Mouse (Mus musculus): ENCODE data around the gene Mfsd6. TPM values are rescaled to one million over a fixed set of nuclear protein-coding genes. Genes with fewer than 3 reads are reported as not detected.

Gene Mfsd6
- polyA plus RNA-seq, 1 experiment from 2014 or later, result 2.0 TPM

- WGBS, result 63% methylated on average over 1 of the region's 1 CpGs
- Histone ChIP-seq H3K27me3 (ENCODE audit: insufficient read depth, poor library complexity, severe bottlenecking) (peaks cover 25% of the 10 kb centered on the region), H3K4me3 (no peak overlapping the region), H3K36me3 (no peaks in the 10 kb centered on the region), H3K4me1 (no peaks in the 10 kb centered on the region), H3K9me3 (no peaks in the 10 kb centered on the region), H3K27ac (no peak overlapping the region)
- DNase-seq (ENCODE audit: low spot score), result no peak
Measured at GRCm38 (mm10) chr1:52730258-52730657, 3.0 kb upstream of the Mfsd6 start.

- Histone ChIP-seq H3K27me3 (ENCODE audit: insufficient read depth, poor library complexity, severe bottlenecking) (peaks cover 25% of the 10 kb centered on the region), H3K36me3 (no peaks in the 10 kb centered on the region)
- WGBS, result 86% methylated on average over 5 of the region's 5 CpGs
Measured at GRCm38 (mm10) chr1:52728857-52729489, 1.7 kb upstream of the Mfsd6 start.

GRCm38 (mm10) chr1:52726371-52727055 lies 749 bp downstream of the Mfsd6 start:
- no peak for DNase-seq (ENCODE audit: low spot score)
- Histone ChIP-seq H3K9me3 (no peaks in the 10 kb centered on the region), H3K36me3 (no peaks in the 10 kb centered on the region), H3K4me1 (no peaks in the 10 kb centered on the region), H3K27me3 (ENCODE audit: insufficient read depth, poor library complexity, severe bottlenecking) (peaks cover 25% of the 10 kb centered on the region), H3K27ac (peak overlapping the region; percentile 85), H3K4me3 (peak overlapping the region; percentile 85)
- WGBS, result 2% methylated on average over 56 of the region's 56 CpGs

More at GRCm38 (mm10) chr1:52728857-52729489, 1.7 kb upstream of the Mfsd6 start:
- Histone ChIP-seq H3K4me1 (no peaks in the 10 kb centered on the region), H3K9me3 (no peaks in the 10 kb centered on the region), H3K27ac (no peak overlapping the region), H3K4me3 (no peak overlapping the region)
- DNase-seq (ENCODE audit: low spot score), result no peak

GRCm38 (mm10) chr1:52722586-52722985 lies 4.7 kb downstream of the Mfsd6 start:
- Histone ChIP-seq H3K27ac (no peak overlapping the region), H3K27me3 (ENCODE audit: insufficient read depth, poor library complexity, severe bottlenecking) (peaks cover 9% of the 10 kb centered on the region), H3K9me3 (no peaks in the 10 kb centered on the region), H3K4me1 (peaks cover 8% of the 10 kb centered on the region; the same call in 1 of the 2 replicates), H3K4me3 (no peak overlapping the region), H3K36me3 (no peaks in the 10 kb centered on the region)
- 47% methylated on average over 4 of the region's 4 CpGs for WGBS
- no peak for DNase-seq (ENCODE audit: low spot score)

- no peaks in the 10 kb centered on the region for H3K9me3 ChIP-seq
- H3K4me1 ChIP-seq, result peaks cover 8% of the 10 kb centered on the region; the same call in 1 of the 2 replicates
- no peak overlapping the region for H3K4me3 ChIP-seq
- WGBS, result 52% methylated on average over 5 of the region's 5 CpGs
- H3K27me3 ChIP-seq (ENCODE audit: insufficient read depth, poor library complexity, severe bottlenecking), result no peaks in the 10 kb centered on the region
- DNase-seq (ENCODE audit: low spot score), result no peak
- no peaks in the 10 kb centered on the region for H3K36me3 ChIP-seq
- H3K27ac ChIP-seq, result no peak overlapping the region
Measured at GRCm38 (mm10) chr1:52719096-52719495, 8.2 kb downstream of the Mfsd6 start.

- no peak for DNase-seq (ENCODE audit: low spot score)
- no peaks in the 10 kb centered on the region for H3K27me3 ChIP-seq (ENCODE audit: insufficient read depth, poor library complexity, severe bottlenecking)
- 40% methylated on average over 3 of the region's 3 CpGs for WGBS
- peaks cover 8% of the 10 kb centered on the region; the same call in 1 of the 2 replicates for H3K4me1 ChIP-seq
- H3K4me3 ChIP-seq, result no peak overlapping the region
- 0 out of 2 replicates have a peak overlapping the region, but pooled peaks have one; percentile 36 for H3K27ac ChIP-seq
- H3K9me3 ChIP-seq, result no peaks in the 10 kb centered on the region
- H3K36me3 ChIP-seq, result no peaks in the 10 kb centered on the region
Measured at GRCm38 (mm10) chr1:52718068-52718748, 9.1 kb downstream of the Mfsd6 start.

GRCm38 (mm10) chr1:52714451-52714850 lies 12.8 kb downstream of the Mfsd6 start:
- Histone ChIP-seq H3K36me3 (no peaks in the 10 kb centered on the region), H3K4me1 (peaks cover 8% of the 10 kb centered on the region; the same call in 1 of the 2 replicates), H3K4me3 (no peak overlapping the region), H3K9me3 (no peaks in the 10 kb centered on the region), H3K27ac (no peak overlapping the region), H3K27me3 (ENCODE audit: insufficient read depth, poor library complexity, severe bottlenecking) (no peaks in the 10 kb centered on the region)
- 48% methylated on average over 1 of the region's 1 CpGs for WGBS
- no peak for DNase-seq (ENCODE audit: low spot score)

- no peaks in the 10 kb centered on the region for H3K27me3 ChIP-seq (ENCODE audit: insufficient read depth, poor library complexity, severe bottlenecking)
- H3K4me3 ChIP-seq, result no peak overlapping the region
- WGBS, result 43% methylated on average over 3 of the region's 3 CpGs
- peaks cover 8% of the 10 kb centered on the region; the same call in 1 of the 2 replicates for H3K4me1 ChIP-seq
- DNase-seq (ENCODE audit: low spot score), result no peak
- no peaks in the 10 kb centered on the region for H3K9me3 ChIP-seq
- H3K27ac ChIP-seq, result no peak overlapping the region
- no peaks in the 10 kb centered on the region for H3K36me3 ChIP-seq
Measured at GRCm38 (mm10) chr1:52714021-52714420, 13.2 kb downstream of the Mfsd6 start.

- no peaks in the 10 kb centered on the region for H3K27me3 ChIP-seq (ENCODE audit: insufficient read depth, poor library complexity, severe bottlenecking)
- no peaks in the 10 kb centered on the region for H3K36me3 ChIP-seq
- WGBS, result 74% methylated on average over 6 of the region's 6 CpGs
- no peaks in the 10 kb centered on the region for H3K9me3 ChIP-seq
- H3K4me1 ChIP-seq, result no peaks in the 10 kb centered on the region
- DNase-seq (ENCODE audit: low spot score), result no peak
- no peak overlapping the region for H3K4me3 ChIP-seq
- H3K27ac ChIP-seq, result no peak overlapping the region
Measured at GRCm38 (mm10) chr1:52708745-52709144, 18.5 kb downstream of the Mfsd6 start.

GRCm38 (mm10) chr1:52707030-52707429 lies 20.2 kb downstream of the Mfsd6 start:
- Histone ChIP-seq H3K36me3 (no peaks in the 10 kb centered on the region), H3K9me3 (no peaks in the 10 kb centered on the region), H3K4me3 (no peak overlapping the region), H3K4me1 (no peaks in the 10 kb centered on the region), H3K27ac (no peak overlapping the region), H3K27me3 (ENCODE audit: insufficient read depth, poor library complexity, severe bottlenecking) (no peaks in the 10 kb centered on the region)
- WGBS, result 77% methylated on average over 3 of the region's 3 CpGs
- no peak for DNase-seq (ENCODE audit: low spot score)

GRCm38 (mm10) chr1:52702738-52703491 lies 24.3 kb downstream of the Mfsd6 start:
- DNase-seq (ENCODE audit: low spot score), result no peak
- Histone ChIP-seq H3K9me3 (no peaks in the 10 kb centered on the region), H3K4me1 (no peaks in the 10 kb centered on the region), H3K27ac (no peak overlapping the region), H3K4me3 (no peak overlapping the region), H3K36me3 (no peaks in the 10 kb centered on the region), H3K27me3 (ENCODE audit: insufficient read depth, poor library complexity, severe bottlenecking) (no peaks in the 10 kb centered on the region)
- 76% methylated on average over 7 of the region's 7 CpGs for WGBS

- H3K4me3 ChIP-seq, result no peak overlapping the region
- H3K36me3 ChIP-seq, result no peaks in the 10 kb centered on the region
- no peaks in the 10 kb centered on the region for H3K4me1 ChIP-seq
- H3K9me3 ChIP-seq, result no peaks in the 10 kb centered on the region
- no peak for DNase-seq (ENCODE audit: low spot score)
- 72% methylated on average over 1 of the region's 1 CpGs for WGBS
- no peak overlapping the region for H3K27ac ChIP-seq
- H3K27me3 ChIP-seq (ENCODE audit: insufficient read depth, poor library complexity, severe bottlenecking), result no peaks in the 10 kb centered on the region
Measured at GRCm38 (mm10) chr1:52701941-52702340, 25.3 kb downstream of the Mfsd6 start.

Data from heart, embryonic 10.5 days (tissue).